Mouse (Mus musculus): Measurements from ENCODE around the gene Sufu.

- TF ChIP-seq CTCF (IDR thresholded peaks at IDR 0.05), result no peak
- TF ChIP-seq EP300 (IDR thresholded peaks at IDR 0.05), result no peak; the same call in 1 of the 2 replicates
Observed at GRCm38 (mm10) chr19:46511263-46511662, 114.6 kb downstream of the Sufu start.
